Mouse (Mus musculus): Measurements from ENCODE around the gene Gpr63. TPM values are rescaled to one million over a fixed set of nuclear protein-coding genes. Genes with fewer than 3 reads are reported as not detected.

Gpr63 gene
- 7.2 and 7.5 TPM in 2 replicates for polyA plus RNA-seq (2012; rRNA removed)

DNA sequence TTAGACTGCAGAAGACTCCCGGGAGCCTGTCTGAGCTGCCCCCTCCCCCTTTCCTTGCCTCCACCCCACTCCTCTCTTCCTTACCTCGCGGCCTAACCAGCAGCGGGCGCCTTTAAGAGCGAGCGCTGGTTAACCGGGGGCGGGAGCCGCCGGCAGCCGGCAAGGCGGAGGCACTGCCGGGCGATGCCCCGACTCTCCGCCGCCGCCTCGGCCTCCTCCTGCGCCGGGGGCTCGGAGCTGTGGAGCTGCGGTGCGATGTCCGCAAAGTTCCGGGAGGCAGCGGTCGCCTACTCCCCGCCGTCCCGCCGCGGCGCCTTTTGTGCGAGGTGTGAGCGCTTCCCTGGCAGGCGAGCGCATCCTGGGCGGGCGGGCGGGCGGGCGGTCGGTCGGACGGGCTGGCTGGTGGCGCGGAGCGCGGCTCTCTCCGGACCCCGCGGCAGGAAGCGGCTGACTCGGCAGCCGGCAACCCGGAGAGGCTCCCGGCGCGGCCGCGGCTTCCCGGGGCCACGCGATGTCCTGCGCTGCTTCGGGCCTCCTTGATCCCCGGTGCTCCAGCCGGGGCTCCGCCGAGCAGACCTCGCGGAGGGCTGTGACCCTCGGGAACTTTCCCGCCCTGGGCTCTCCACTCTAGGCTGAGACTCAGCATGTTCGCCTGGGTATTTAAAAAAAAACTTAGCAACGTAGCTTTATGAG, at the start of gene Gpr63:
Gene Gpr63, plus strand, starts transcription at position 109 of the 693 bp plus-strand sequence.

Other genes starting within 250 kb of the Gpr63 start
- gene Klhl32, start 115.3 kb upstream of the Gpr63 start, polyA plus RNA-seq (2012; rRNA removed) = 8.4 and 8.5 TPM in 2 replicates
- 17.1 and 17.7 TPM in 2 replicates for gene Ndufaf4, start 68.3 kb upstream of the Gpr63 start, polyA plus RNA-seq (2012; rRNA removed)

Data from central nervous system, embryonic 18 days (tissue).